Mouse (Mus musculus): ENCODE measurements around the gene Ndst2.

Gene Ndst2

DNA sequence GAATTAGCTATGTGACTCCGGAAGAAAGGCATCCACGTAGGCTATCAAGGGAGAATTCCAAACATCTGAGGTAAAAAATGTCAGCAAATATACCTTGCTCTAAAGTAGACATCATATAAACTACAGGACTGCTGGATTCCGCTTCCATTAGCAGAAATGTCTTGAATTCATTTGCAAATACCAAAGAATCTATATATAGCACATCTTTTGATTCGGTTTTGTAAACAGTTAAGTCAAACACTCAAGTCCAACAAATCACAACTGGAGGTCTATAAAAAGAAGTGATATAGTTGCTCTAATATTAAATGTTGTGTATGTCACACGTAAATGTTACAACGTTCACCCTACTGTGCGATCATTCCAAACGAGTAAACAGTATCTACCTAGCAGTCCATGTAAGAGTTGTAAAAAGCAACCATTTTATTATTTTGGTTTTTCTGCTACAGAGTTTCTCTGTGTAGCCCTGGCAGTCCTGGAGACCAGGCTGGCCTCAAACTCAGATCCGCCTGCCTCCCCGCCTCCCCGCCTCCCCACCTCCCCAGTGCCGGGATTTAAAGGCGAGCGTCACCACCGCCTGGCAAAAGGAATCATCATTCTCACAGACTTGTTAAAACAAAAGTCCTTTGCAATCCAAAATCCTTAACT, 32.1 kb downstream of the Ndst2 start:
- no peak for ATAC-seq (ENCODE audit: insufficient number of reproducible peaks, low FRiP score, low TSS enrichment)

DNA sequence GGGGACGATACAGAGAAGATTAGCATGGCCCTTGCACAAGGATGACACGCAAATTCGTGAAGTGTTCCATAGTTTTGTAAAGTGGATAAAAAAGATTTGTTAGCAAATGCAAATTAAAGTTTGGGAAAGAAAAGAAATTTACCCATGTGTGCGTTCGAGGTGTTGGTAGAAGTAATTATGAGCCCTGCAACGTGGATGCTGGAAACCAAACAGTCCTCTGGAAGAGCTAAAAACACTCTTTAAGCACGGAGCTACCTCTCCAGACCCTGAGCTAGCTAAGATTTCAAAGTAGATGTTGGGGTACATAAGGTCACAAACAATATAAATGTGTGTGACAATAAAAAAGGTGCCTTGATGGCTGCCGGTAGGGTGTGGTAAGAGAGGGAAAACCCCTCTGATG, 32.8 kb downstream of the Ndst2 start:
- ATAC-seq (ENCODE audit: insufficient number of reproducible peaks, low FRiP score, low TSS enrichment): no peak

DNA sequence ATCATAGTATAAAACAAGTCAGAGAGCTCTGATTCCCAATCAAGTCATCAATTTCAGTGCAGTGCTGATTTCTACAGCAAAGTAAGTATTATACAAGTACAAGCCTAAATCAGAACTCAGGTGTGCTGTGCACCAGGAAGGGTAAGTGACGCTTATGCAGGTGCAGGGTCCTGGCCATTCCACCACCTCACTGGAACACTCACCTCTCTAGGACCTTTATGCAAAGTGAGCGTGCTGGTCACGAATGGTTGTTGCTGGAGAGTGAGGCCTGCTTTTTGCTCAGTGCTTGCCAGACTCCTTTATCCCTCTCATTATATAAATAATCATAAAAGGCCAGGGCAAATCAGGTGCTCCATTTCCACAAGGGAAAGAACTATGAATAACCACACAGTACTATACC, 34.0 kb downstream of the Ndst2 start:
- ATAC-seq (ENCODE audit: insufficient number of reproducible peaks, low FRiP score, low TSS enrichment): no peak

GRCm38 (mm10) chr14:20698515-20698914, 35.8 kb downstream of the Ndst2 start:
- ATAC-seq (ENCODE audit: insufficient number of reproducible peaks, low FRiP score, low TSS enrichment): no peak

GRCm38 (mm10) chr14:20696986-20697385, 37.4 kb downstream of the Ndst2 start:
- no peak for ATAC-seq (ENCODE audit: insufficient number of reproducible peaks, low FRiP score, low TSS enrichment)

DNA sequence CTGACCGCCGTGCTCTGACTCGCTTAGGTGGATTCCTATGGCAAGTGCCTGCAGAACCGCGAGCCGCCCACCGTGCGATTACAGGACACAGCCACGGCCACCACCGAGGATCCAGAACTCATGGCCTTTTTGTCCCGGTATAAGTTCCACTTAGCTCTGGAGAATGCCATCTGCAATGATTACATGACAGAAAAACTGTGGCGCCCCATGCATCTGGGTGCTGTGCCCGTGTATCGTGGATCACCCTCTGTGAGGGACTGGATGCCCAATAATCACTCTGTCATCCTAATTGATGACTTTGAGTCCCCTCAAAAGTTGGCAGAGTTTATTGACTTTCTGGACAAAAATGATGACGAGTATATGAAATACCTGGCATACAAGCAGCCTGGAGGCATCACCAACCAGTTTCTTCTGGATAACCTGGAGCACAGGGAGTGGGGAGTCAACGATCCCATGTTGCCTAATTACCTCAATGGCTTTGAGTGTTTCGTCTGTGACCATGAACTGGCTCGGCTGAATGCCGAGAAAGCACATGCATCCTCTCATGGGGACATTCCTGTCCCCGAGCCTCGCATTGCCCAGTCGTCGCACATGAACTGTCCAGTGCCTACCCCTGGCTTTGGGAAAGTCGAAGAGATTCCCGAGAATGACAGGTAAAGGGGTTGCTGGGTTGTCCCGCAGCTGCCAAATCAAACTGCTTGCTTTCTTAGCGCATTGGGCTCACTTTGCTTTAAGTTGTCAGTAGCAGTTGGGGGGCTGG, 38.4 kb downstream of the Ndst2 start:
- ATAC-seq (ENCODE audit: insufficient number of reproducible peaks, low FRiP score, low TSS enrichment): no peak

DNA sequence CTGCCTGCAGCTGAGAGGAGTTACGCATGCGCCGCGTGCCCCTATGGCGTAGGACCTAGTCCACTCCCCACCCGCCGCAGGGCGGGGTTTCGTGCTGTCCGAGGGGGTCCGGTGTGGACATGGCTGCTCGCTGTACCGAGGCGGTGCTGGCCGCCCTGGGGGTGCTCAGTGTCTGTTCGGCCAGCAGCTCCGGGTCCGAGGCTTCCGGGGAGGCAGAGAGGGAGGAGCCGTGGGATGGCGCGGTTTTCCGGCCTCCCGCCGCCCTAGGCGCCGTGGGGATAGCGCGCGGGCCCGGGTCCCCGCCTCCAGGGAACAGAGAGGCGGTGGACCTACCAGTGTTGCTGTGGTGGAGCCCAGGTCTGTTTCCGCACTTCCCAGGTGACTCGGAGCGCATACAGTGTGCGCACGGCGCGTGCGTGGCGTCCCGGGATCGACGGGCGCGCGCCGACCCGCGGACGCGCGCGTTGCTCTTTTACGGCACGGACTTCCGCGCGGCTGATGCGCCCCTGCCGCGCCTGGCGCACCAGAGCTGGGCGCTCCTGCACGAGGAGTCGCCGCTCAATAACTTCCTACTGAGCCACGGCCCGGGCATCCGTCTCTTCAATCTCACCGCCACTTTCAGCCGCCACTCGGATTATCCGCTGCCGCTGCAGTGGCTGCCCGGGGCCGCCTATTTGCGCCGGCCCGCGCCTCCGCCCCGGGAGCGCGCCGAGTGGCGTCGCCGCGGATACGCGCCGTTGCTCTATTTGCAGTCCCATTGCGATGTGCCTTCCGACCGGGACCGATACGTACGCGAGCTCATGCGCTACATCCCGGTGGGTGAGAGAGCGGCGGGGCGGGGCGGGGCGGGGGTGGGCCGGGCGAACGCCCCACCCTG, 39.2 kb downstream of the Ndst2 start, which contains the start of gene Fut11:
Gene Fut11 (plus strand): TSS at position 85 of the 877 bp plus-strand sequence.
- ATAC-seq (ENCODE audit: insufficient number of reproducible peaks, low FRiP score, low TSS enrichment): peak; percentile 81

DNA sequence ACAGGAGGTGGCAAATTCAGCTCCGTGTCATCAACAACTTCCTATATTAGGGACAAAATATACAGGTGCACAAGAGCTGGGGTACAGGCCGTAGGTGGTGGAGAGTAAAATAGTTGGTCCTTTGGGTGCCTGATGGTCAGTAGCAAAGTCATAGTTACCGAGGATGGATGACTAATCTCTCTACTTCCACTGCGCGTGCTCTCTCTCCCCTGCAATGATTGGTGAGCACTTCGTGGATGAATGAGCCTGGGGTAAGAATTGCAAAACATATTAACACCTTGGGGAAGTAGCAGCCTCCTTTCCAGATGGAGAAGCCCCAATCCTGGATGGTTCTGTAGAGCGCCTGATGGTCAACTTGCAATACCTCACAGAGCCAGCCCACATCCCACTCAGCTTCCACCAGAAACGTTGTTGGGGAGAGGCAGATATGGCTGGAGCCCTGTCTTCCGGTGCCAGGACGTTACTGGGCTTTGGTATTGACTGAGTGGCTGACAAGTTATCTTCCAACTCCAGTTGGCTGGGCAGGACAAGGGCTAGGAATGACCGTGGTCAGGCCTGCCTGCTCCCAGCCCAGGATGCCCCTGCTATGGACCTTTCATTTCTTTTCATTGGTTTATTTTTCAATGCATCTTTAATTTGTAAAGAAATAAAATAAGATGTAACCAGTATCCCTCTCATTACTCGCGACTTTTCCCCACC, 40.0 kb downstream of the Ndst2 start:
- ATAC-seq (ENCODE audit: insufficient number of reproducible peaks, low FRiP score, low TSS enrichment): peak; percentile 6; the same call in 1 of the 2 replicates

DNA sequence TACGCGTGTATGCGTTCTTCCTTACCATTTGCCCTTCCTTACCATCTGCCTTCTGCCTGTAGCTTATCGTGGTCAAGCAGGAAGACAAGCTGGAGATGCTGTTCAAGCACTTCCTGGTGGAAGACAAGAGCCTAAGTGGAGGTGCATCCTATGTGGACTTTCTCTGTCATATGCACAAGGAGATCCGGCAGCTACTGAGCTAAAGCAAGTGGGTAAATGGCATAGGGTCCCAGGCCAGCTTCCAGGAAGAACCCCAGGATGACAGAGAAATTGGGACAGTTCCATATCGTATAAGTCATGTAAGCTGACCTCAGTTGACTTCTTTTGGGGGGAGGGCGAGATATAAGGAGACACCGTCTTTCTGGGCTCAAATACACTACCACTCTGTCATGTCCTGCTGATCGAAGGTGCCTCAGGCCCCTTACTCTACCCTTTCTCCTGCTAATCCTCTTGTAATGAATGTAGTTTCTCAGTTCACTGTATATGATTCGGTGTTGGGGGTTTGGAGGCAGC, 40.7 kb downstream of the Ndst2 start:
- ATAC-seq (ENCODE audit: insufficient number of reproducible peaks, low FRiP score, low TSS enrichment): no peak

GRCm38 (mm10) chr14:20691772-20692171, 42.6 kb downstream of the Ndst2 start:
- no peak for ATAC-seq (ENCODE audit: insufficient number of reproducible peaks, low FRiP score, low TSS enrichment)

GRCm38 (mm10) chr14:20689009-20689408, 45.4 kb downstream of the Ndst2 start:
- ATAC-seq (ENCODE audit: insufficient number of reproducible peaks, low FRiP score, low TSS enrichment): no peak

DNA sequence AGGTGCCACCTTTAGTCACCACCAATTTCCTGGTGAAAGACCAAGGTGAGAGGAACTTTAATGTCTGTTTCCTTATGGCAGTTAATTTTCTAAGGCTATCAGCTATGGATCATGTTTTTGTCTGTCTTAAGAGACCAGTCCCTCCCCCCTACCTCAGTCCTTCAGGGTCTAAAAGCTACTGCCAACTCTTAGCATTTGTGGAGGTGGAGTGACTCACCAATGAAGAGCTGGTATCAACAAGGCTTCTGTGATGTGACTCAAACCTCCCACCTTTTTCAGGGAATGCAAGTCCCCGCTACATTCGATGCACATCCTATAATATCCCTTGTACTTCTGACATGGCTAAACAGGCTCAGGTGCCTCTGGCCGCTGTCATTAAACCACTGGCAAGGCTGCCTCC, 47.8 kb downstream of the Ndst2 start:
- no peak for ATAC-seq (ENCODE audit: insufficient number of reproducible peaks, low FRiP score, low TSS enrichment)

- no peak for ATAC-seq (ENCODE audit: insufficient number of reproducible peaks, low FRiP score, low TSS enrichment)
These were observed 51.9 kb downstream of the Ndst2 start for GRCm38 (mm10) chr14:20682498-20682897.

DNA sequence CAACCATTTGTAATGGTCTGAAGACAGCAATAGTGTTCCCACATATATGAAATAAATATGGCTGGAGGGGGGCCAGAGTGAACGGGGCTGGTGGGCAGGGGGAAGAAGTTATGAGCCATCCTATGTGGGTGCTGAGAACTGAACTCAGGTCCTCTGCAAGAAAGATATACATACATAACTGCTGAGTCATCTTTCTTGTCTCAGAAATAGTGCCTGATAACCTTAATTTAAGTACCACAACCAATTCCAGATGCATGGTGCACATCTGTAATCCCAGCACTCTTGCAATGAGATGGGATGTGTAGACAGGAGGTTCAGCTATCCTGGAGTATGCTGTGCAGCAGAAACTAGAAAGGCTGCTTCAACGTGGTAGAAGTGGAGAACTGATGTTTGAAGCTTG, 52.6 kb downstream of the Ndst2 start:
- no peak for ATAC-seq (ENCODE audit: insufficient number of reproducible peaks, low FRiP score, low TSS enrichment)

DNA sequence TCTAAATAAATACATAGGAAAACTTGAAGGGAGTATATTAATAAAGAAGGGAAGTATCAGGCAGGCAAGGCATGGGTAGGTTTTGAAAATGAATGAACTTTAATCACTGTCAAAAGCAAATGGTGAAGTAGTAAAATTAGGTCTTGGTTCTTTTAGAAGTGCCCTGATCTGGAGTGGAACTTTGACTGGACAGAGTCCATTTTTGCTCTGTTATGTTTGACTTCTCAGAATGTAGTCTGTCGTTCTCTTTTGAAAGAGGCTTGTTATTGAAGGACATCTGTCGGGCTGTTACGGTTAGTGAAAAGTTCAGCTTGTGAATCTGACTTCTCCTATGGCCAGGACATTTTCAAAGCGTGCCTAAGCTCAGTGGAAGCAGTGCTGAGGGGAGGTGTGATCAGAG, 56.5 kb downstream of the Ndst2 start:
- ATAC-seq (ENCODE audit: insufficient number of reproducible peaks, low FRiP score, low TSS enrichment): no peak

DNA sequence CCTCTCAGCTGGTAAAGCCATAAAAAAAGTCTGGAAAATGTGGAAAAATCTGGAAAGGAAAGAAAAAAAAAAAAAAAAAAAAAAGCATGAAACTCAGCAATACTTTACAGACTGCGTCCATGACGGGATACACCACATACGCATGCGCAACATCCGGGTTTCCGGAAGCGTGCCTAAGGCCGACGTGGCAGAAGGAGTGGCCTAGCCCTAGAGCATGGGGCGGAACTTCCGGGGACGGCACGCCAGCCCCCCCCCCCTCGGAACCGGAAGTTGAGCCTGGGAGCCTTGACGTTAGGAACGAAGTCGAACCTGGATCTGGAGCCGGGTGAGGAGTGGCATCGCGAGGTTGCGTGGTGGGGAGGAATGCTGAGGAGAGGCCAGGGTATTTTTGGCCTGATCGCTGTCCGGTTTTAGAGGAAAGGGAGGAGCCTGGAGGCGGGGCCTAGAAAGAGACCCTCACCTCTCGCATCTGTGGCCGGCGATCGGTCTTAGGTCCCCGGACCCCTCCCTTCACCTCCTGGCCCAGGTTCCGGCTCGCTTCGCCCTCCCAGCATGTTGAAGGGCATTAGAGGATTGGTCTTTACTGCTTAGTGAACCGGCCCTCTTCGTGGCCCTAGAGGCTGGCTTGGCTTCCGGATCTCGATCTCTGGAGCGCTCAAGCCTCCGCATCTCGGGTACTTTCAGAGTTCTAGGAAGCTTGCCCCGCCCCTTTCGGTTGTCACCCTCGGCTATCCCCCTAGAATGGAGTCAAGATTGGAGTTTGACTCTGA, 60.1 kb downstream of the Ndst2 start, which contains the start of gene Sec24c:
Gene Sec24c (plus strand): TSS at position 245 of the 770 bp plus-strand sequence.
- ATAC-seq (ENCODE audit: insufficient number of reproducible peaks, low FRiP score, low TSS enrichment): peak; percentile 96

GRCm38 (mm10) chr14:20673735-20674063, 60.7 kb downstream of the Ndst2 start:
- ATAC-seq (ENCODE audit: insufficient number of reproducible peaks, low FRiP score, low TSS enrichment): peak; percentile 71

All from cerebellum, adult (tissue).